Mouse (Mus musculus) layer of hippocampus, adult 11-12 months (tissue): Measurements from ENCODE around the gene Tsc22d3.
"Not testable (repeated sequence)": the region's sequence is repeated elsewhere in the genome, so short reads cannot be mapped to it uniquely, and the experiment has no call there.

Source experiments
- DNase-seq: peaks from one replicate; pipeline ENCODE4 v3.0.0; 2022; ENCODE audit warnings: low spot score

The Tsc22d3 gene

GRCm38 (mm10) chrX:140529074-140529561, 71.3 kb downstream of the Tsc22d3 start:
- DNase-seq = no peak

- no peak for DNase-seq
Measured at GRCm38 (mm10) chrX:140527231-140527630, 73.2 kb downstream of the Tsc22d3 start.

GRCm38 (mm10) chrX:140526253-140526618, 74.2 kb downstream of the Tsc22d3 start:
- no peak for DNase-seq

- no peak for DNase-seq
Measured at GRCm38 (mm10) chrX:140525604-140526252, 74.7 kb downstream of the Tsc22d3 start.

- DNase-seq = no peak
Measured at GRCm38 (mm10) chrX:140524231-140524630, 76.2 kb downstream of the Tsc22d3 start.

GRCm38 (mm10) chrX:140522071-140522765, 78.2 kb downstream of the Tsc22d3 start:
- DNase-seq = no peak

- DNase-seq = peak; percentile 88
Measured at GRCm38 (mm10) chrX:140520146-140521102, 80.0 kb downstream of the Tsc22d3 start.

- DNase-seq = no peak
Measured at GRCm38 (mm10) chrX:140518351-140518750, 82.1 kb downstream of the Tsc22d3 start.

GRCm38 (mm10) chrX:140513379-140513778, 87.1 kb downstream of the Tsc22d3 start:
- DNase-seq = no peak

- DNase-seq = no peak
Measured at GRCm38 (mm10) chrX:140511687-140512651, 88.5 kb downstream of the Tsc22d3 start.

GRCm38 (mm10) chrX:140510696-140511429, 89.6 kb downstream of the Tsc22d3 start:
- DNase-seq = peak; percentile 54

GRCm38 (mm10) chrX:140509817-140510216, 90.6 kb downstream of the Tsc22d3 start:
- DNase-seq = no peak

- DNase-seq = not testable (repeated sequence)
Measured at GRCm38 (mm10) chrX:140508791-140509190, 91.7 kb downstream of the Tsc22d3 start.

- no peak for DNase-seq
Measured at GRCm38 (mm10) chrX:140507377-140507776, 93.1 kb downstream of the Tsc22d3 start.

- no peak for DNase-seq
Measured at GRCm38 (mm10) chrX:140506436-140507180, 93.9 kb downstream of the Tsc22d3 start.

- DNase-seq = peak; percentile 15
Measured at GRCm38 (mm10) chrX:140505497-140506238, 94.8 kb downstream of the Tsc22d3 start.

- peak; percentile 42 for DNase-seq
Measured at GRCm38 (mm10) chrX:140503905-140504304, 96.6 kb downstream of the Tsc22d3 start.

GRCm38 (mm10) chrX:140501401-140502301, 98.8 kb downstream of the Tsc22d3 start:
- DNase-seq = no peak
